Mouse (Mus musculus) ES-Bruce4 (cell line): ENCODE data around the gene Dst. TPM values are rescaled to one million over a fixed set of nuclear protein-coding genes. Genes with fewer than 3 reads are reported as not detected.

ENCODE experiments used
- H3K27ac ChIP-seq: 2 replicates; pipeline ENCODE4 v1.5.1; 2012; ENCODE audit warnings: low read length, inconsistent platforms; ENCODE audit not compliant: insufficient read depth
- H3K27me3 ChIP-seq: 2 replicates; pipeline ENCODE4 v1.6.1; 2012; ENCODE audit warnings: mild to moderate bottlenecking, low read length, inconsistent platforms; ENCODE audit not compliant: control insufficient read depth, poor library complexity, insufficient read depth, severe bottlenecking
- H3K36me3 ChIP-seq: 2 replicates; pipeline ENCODE4 v1.6.1; 2012; ENCODE audit warnings: inconsistent platforms, mild to moderate bottlenecking, low read length, moderate library complexity; ENCODE audit not compliant: control insufficient read depth, poor library complexity, insufficient read depth, severe bottlenecking
- H3K4me1 ChIP-seq: one replicate; pipeline ENCODE4 v1.8.1; 2011; ENCODE audit warnings: low read length; ENCODE audit not compliant: control insufficient read depth, insufficient read depth
- H3K4me3 ChIP-seq: 2 replicates; pipeline ENCODE4 v1.5.1; 2011; ENCODE audit warnings: low read depth, mild to moderate bottlenecking, low read length
- H3K9ac ChIP-seq: 2 replicates; pipeline ENCODE4 v1.6.1; 2012; ENCODE audit warnings: low read depth, mild to moderate bottlenecking, inconsistent platforms; ENCODE audit not compliant: poor library complexity, severe bottlenecking
- H3K9me3 ChIP-seq: replicated peaks from 2 replicates; pipeline ENCODE4 v1.6.1; 2012; ENCODE audit warnings: mild to moderate bottlenecking, low read length, inconsistent platforms; ENCODE audit not compliant: control insufficient read depth, poor library complexity, insufficient read depth, severe bottlenecking
- CTCF ChIP-seq: IDR thresholded peaks from one replicate; pipeline ENCODE4 v1.8.1; 2011; ENCODE audit warnings: low read depth, low read length
- EP300 ChIP-seq: IDR thresholded peaks from 2 replicates; pipeline ENCODE4 v1.6.1; 2011; ENCODE audit warnings: low read depth, low read length; ENCODE audit not compliant: insufficient read depth
- POLR2A ChIP-seq: IDR thresholded peaks from one replicate; pipeline ENCODE4 v1.8.1; 2011; ENCODE audit warnings: low read length; ENCODE audit not compliant: insufficient read depth
- polyA plus RNA-seq: library from polyadenylated mRNA; stranded (reverse); fragments of >200 nt; gene quantifications from 2 replicates; pipeline ENCODE4 v1.2.4, GENCODE M21; 2011; ENCODE audit warnings: low read depth; ENCODE audit not compliant: missing spikeins, insufficient read depth, insufficient read length

The Dst gene
- polyA plus RNA-seq, 1 experiment: 296 TPM

DNA sequence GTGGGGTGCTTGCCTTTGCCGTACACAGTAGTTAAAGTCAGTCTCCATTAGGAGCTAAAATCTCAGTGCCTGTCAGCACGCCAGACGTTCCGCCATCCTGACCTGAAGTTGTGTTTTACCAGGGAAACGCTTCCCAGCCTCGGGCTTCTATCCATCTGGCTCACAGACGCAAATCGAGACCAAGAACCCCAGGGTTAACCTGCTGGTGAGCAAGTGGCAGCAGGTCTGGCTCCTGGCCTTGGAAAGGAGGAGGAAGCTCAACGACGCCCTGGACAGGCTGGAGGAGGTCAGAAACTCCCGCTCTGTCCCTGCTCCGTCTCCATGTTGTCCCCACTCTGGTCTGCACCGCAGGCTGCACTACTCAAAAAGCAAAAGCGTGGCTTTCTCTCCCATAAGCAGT, 385.2 kb downstream of the Dst start:
- Histone ChIP-seq H3K27ac (no peak overlapping the region), H3K4me1 (no peaks in the 10 kb centered on the region), H3K36me3 (peaks cover 70% of the 10 kb centered on the region), H3K27me3 (no peaks in the 10 kb centered on the region), H3K4me3 (no peak overlapping the region), H3K9ac (no peak overlapping the region), H3K9me3 (peaks cover 6% of the 10 kb centered on the region)
- TF ChIP-seq EP300 (no peak), POLR2A (no peak), CTCF (no peak)

DNA sequence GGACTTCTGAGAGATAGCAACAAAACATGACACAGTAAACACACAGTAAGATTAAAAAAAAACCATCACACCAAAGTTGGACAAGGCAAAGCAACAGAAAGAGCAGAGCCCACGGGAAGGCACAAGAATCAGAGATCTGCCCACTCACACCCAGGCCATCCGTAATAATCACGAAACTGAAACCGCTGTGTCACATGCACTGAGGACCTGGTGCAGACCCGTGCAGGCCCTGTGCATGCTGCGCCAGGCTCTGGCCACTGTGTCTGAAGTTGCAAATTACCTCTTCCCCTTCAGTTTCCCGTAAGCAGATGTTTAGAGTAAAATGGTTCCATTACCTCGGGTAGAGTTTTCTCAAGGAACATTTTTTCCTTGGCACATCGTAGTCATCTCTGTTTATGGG, 389.6 kb downstream of the Dst start:
- Histone ChIP-seq H3K4me1 (no peaks in the 10 kb centered on the region), H3K36me3 (peaks cover 45% of the 10 kb centered on the region), H3K9ac (no peak overlapping the region), H3K27ac (no peak overlapping the region), H3K27me3 (no peaks in the 10 kb centered on the region), H3K4me3 (no peak overlapping the region), H3K9me3 (no peaks in the 10 kb centered on the region)
- TF ChIP-seq POLR2A: no peak

DNA sequence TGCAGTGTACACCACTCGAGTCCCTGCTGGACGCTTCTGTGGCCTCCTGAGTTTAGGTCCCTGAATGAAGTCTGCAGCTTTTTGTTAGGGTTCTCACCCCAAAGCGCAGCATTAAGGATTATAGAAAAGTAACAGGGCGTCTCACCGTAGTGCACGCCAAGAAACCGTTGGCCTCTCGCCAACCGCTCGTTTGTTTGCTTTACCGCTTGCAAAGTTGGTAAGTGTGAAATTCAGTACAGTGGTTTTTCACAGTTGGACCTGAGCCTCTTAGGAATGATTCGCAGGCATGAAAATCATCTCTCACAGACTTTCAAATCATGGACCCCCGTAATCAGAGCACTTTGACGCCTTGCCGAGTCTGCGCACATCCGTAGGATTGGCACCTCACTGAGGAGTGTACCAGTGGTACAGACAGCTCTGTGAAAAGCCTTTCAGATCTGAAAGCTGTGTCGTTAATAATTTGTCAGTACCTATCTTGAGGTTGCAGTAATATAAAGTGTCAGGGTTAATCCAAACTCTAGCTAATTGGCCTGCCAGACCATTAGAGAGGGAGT, 390.7 kb downstream of the Dst start:
- no peaks in the 10 kb centered on the region for H3K9me3 ChIP-seq
- H3K27ac ChIP-seq: no peak overlapping the region
- no peak overlapping the region for H3K9ac ChIP-seq
- no peaks in the 10 kb centered on the region for H3K4me1 ChIP-seq
- no peaks in the 10 kb centered on the region for H3K27me3 ChIP-seq
- H3K36me3 ChIP-seq: peaks cover 41% of the 10 kb centered on the region
- no peak for TF ChIP-seq EP300
- no peak for TF ChIP-seq CTCF
- TF ChIP-seq POLR2A: no peak
- no peak overlapping the region for H3K4me3 ChIP-seq

DNA sequence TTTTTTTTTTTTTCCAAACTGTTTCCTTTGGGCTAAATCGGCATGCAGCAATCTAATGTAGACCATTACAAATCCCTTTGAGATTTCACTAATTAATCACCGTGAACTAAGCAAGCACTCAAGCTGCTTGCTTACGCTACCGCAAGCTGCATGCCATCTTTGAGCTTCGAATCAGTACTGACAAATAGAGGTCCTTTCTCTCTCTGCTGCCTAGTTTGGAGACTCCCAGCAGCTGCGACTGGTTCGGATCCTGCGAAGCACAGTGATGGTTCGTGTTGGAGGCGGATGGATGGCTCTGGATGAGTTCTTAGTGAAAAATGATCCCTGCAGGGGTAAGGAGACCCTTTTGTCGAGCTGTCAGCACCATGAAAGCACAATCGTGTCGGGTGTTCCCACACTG, 391.5 kb downstream of the Dst start:
- Histone ChIP-seq H3K36me3 (peaks cover 34% of the 10 kb centered on the region), H3K27ac (no peak overlapping the region), H3K27me3 (no peaks in the 10 kb centered on the region), H3K9me3 (no peaks in the 10 kb centered on the region), H3K4me3 (no peak overlapping the region), H3K9ac (no peak overlapping the region), H3K4me1 (no peaks in the 10 kb centered on the region)
- TF ChIP-seq POLR2A: no peak

DNA sequence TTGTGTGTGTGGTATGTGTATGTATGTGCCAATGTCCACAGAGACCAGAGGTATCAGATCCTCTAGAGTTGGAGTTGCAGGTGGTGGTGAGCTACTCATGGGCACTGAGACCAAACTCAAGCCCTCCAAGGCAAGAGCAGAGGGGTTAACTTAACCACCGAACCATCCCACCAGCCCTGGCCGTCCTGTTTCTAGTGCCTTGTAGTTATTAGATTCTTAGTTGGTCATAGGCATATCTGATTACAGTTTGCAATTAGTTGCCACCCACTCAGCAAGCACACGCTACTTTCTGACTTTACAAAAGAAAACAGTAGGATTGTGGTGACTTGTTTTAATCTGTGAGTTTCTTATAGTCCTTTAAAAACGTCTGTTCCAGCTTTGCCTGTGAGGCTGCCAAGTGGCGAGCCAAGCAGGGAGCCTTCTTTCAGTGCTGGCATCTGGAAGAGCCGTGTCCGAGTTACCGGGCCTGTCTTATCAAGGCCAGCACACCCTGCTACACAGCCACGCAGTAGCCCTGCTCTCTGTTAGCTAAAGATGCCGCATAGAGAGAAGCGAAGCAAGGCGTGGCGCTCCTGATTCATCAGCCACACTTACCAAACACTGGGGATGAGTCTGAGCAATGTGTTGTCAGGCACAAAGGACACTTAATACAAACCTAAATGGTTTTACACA, 392.4 kb downstream of the Dst start:
- no peak overlapping the region for H3K9ac ChIP-seq
- no peak for TF ChIP-seq EP300
- H3K27ac ChIP-seq: no peak overlapping the region
- H3K4me1 ChIP-seq: no peaks in the 10 kb centered on the region
- H3K36me3 ChIP-seq: peaks cover 25% of the 10 kb centered on the region
- H3K27me3 ChIP-seq: no peaks in the 10 kb centered on the region
- H3K4me3 ChIP-seq: no peak overlapping the region
- no peaks in the 10 kb centered on the region for H3K9me3 ChIP-seq

DNA sequence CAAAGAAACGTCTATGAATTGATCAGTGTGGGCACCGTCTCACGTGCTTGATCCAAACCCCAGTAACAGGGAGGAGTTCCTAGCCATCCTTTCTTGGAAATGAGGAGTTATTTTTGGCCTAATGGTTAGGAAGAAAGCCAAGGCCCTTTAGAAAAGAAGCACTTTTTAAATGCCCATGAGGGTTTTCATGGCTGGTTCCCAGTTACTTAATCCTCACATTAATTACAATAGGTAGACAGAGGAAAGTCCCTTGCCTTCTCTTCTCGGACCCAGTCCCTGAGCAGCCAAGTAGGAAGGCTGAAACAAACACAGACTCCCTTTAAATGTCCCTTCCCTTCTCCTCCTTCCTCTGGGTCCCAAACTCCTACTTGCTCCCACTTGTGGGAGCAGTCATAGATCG, 396.2 kb downstream of the Dst start:
- TF ChIP-seq POLR2A (no peak), CTCF (no peak), EP300 (no peak)
- no peak overlapping the region for H3K27ac ChIP-seq
- no peak overlapping the region for H3K9ac ChIP-seq
- no peaks in the 10 kb centered on the region for H3K27me3 ChIP-seq
- no peaks in the 10 kb centered on the region for H3K9me3 ChIP-seq
- no peak overlapping the region for H3K4me3 ChIP-seq
- peaks cover 10% of the 10 kb centered on the region for H3K36me3 ChIP-seq
- H3K4me1 ChIP-seq: no peaks in the 10 kb centered on the region

DNA sequence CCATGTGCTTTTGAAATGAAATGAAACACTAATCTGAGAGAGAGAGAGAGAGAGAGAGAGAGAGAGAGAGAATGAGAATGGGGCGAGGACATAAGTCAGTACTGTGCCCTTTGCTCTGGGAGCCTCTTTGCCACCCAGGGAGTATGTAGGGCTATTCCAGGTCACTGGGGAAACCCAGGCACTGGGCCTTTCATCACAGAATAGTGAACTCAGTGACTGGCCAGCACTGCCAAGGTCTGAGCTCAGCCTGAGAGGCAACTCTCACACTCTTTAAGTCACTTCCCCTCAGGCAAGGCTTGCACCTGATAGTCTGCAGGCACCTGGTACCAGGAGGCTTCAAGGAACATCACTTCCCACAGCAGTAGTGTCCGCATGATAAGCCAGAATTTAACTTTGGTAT, 398.7 kb downstream of the Dst start:
- no peak overlapping the region for H3K9ac ChIP-seq
- no peak overlapping the region for H3K4me3 ChIP-seq
- no peaks in the 10 kb centered on the region for H3K9me3 ChIP-seq
- peaks cover 8% of the 10 kb centered on the region; the same call in 1 of the 2 replicates for H3K36me3 ChIP-seq
- H3K4me1 ChIP-seq: no peaks in the 10 kb centered on the region
- no peaks in the 10 kb centered on the region for H3K27me3 ChIP-seq
- no peak for TF ChIP-seq EP300
- no peak for TF ChIP-seq POLR2A
- no peak for TF ChIP-seq CTCF
- H3K27ac ChIP-seq: no peak overlapping the region
